Mouse (Mus musculus) heart, embryonic 12.5 days (tissue): ENCODE measurements around the gene Gpr61. TPM values are rescaled to one million over a fixed set of nuclear protein-coding genes. Genes with fewer than 3 reads are reported as not detected.

Experiments used
- ATAC-seq: fragments of 200-750 bp; cut with Nextera tagmentation; 2 replicates; pipeline ENCODE4 v1.8.0; 2017; ENCODE audit warnings: moderate TSS enrichment, moderate library complexity; ENCODE audit not compliant: insufficient number of reproducible peaks, low FRiP score
- H3K27ac ChIP-seq: fragments of 300-500 bp; sonication (generic); 2 replicates; pipeline ENCODE4 v1.5.1; 2016; ENCODE audit warnings: mild to moderate bottlenecking, moderate library complexity; ENCODE audit not compliant: poor library complexity, severe bottlenecking
- H3K27me3 ChIP-seq: fragments of 300-500 bp; sonication (generic); replicated peaks from 2 replicates; pipeline ENCODE4 v1.6.1; 2016; ENCODE audit warnings: mild to moderate bottlenecking, moderate library complexity
- H3K36me3 ChIP-seq: fragments of 300-500 bp; sonication (generic); 2 replicates; pipeline ENCODE4 v1.6.1; 2016; ENCODE audit warnings: mild to moderate bottlenecking, moderate library complexity
- H3K4me1 ChIP-seq: fragments of 300-500 bp; sonication (generic); replicated peaks from 2 replicates; pipeline ENCODE4 v1.6.1; 2016; ENCODE audit warnings: mild to moderate bottlenecking
- H3K4me2 ChIP-seq: fragments of 300-500 bp; sonication (generic); 2 replicates; pipeline ENCODE4 v1.6.1; 2016; ENCODE audit warnings: mild to moderate bottlenecking, moderate library complexity
- H3K4me3 ChIP-seq: fragments of 300-500 bp; sonication (generic); 2 replicates; pipeline ENCODE4 v1.5.1; 2016; ENCODE audit warnings: mild to moderate bottlenecking
- H3K9ac ChIP-seq: fragments of 300-500 bp; sonication (generic); 2 replicates; pipeline ENCODE4 v1.6.1; 2016; ENCODE audit warnings: mild to moderate bottlenecking, moderate library complexity
- H3K9me3 ChIP-seq: fragments of 300-500 bp; sonication (generic); replicated peaks from 2 replicates; pipeline ENCODE4 v1.6.1; 2016; ENCODE audit warnings: mild to moderate bottlenecking, moderate library complexity
- WGBS: fragments of 180-500 bp; shearing (Covaris S2); methylation state at CpG from one replicate; pipeline ENCODE4 v1.1.7; 2016; 5-methylcytosine and 5-hydroxymethylcytosine counted together
- polyA plus RNA-seq: library from polyadenylated mRNA; unstranded; fragments of >200 nt; fragmentation: Nextera tagmentation; extraction: Ambion mirVana; gene quantifications from 2 replicates; pipeline ENCODE4 v1.2.1, GENCODE M21; 2016

Gpr61 gene
- polyA plus RNA-seq, 1 experiment from 2014 or later = 0.27 TPM

GRCm38 (mm10) chr3:108174672-108175531 is 20.2 kb upstream of the Gpr61 start:
- Histone ChIP-seq H3K36me3 (no peaks in the 10 kb centered on the region), H3K4me2 (peak overlapping the region; percentile 38), H3K9ac (peak overlapping the region; percentile 56; the same call in 1 of the 2 replicates), H3K27me3 (peaks cover 18% of the 10 kb centered on the region; the same call in 1 of the 2 replicates), H3K4me3 (0 out of 2 replicates have a peak overlapping the region, but pooled peaks have one; percentile 3), H3K27ac (no peak overlapping the region), H3K9me3 (no peaks in the 10 kb centered on the region), H3K4me1 (peaks cover 10% of the 10 kb centered on the region)
- no peak for ATAC-seq
- WGBS = 21% methylated on average over 14 of the region's 14 CpGs

DNA sequence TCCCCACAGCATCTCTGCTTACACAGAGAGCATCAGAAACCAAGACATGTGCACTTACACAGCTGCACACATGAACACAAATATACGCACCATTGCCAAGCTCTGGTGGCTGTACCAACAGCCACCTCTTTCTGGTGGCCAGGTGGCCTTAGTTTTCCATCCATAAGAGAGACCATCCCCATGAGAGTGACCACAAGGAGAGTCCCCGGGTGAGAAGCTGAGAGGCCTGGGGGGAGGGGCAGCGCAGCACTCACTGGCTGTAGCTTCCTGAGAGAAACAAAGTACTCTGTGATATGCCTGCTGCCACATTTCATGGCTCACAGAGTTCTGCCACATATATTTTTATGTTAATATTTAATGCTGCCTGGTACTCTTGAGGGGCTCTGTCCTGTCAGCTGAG is 14.5 kb upstream of the Gpr61 start:
- H3K27ac ChIP-seq = no peak overlapping the region
- WGBS = 40% methylated on average over 3 of the region's 3 CpGs
- H3K4me3 ChIP-seq = no peak overlapping the region
- H3K27me3 ChIP-seq = peaks cover 21% of the 10 kb centered on the region; the same call in 1 of the 2 replicates
- no peaks in the 10 kb centered on the region for H3K36me3 ChIP-seq
- peaks cover 5% of the 10 kb centered on the region for H3K4me1 ChIP-seq
- H3K9me3 ChIP-seq = no peaks in the 10 kb centered on the region
- H3K9ac ChIP-seq = no peak overlapping the region
- H3K4me2 ChIP-seq = no peak overlapping the region
- no peak for ATAC-seq

GRCm38 (mm10) chr3:108167499-108167898 is 12.8 kb upstream of the Gpr61 start:
- ATAC-seq = no peak
- WGBS = 56% methylated on average over 14 of the region's 14 CpGs
- no peak overlapping the region for H3K4me3 ChIP-seq
- no peak overlapping the region for H3K9ac ChIP-seq
- H3K27me3 ChIP-seq = peaks cover 19% of the 10 kb centered on the region; the same call in 1 of the 2 replicates
- peaks cover 5% of the 10 kb centered on the region for H3K4me1 ChIP-seq
- H3K36me3 ChIP-seq = no peaks in the 10 kb centered on the region
- no peak overlapping the region for H3K27ac ChIP-seq
- no peaks in the 10 kb centered on the region for H3K9me3 ChIP-seq
- no peak overlapping the region for H3K4me2 ChIP-seq

DNA sequence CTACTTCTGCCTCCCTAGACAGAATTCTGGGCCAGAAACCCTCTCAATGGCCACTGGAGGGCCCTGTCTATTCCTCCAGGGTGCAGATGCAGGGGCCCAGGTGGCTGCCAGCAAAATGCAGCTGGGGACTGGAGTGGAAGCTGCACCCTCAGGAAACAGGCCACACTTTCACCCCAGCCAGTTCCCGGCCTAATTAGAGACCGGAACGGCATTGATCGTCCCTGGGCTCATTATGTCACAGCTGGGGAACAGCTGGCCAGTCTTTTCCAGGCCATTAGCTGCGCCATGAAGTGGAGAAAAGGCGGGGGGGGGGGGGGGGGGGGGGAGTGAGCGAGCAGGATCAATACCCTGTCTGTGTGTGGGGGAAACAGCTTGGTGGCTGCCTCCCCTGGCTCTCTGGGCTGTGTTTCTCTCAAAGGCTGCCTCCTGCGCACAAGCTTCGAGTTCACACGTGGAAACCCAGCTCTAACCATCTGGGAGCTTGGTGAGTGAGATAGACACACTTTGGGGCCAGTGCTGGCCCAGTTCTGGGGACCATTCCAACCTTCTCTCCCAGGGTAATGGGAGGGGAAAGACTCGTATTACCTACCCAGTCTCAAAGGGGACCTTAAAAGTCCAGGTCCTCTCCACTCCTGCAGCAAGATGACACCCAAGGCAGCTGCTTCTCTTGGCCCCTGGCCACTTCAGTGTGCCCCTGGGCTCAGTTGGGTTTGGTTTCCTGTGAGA is 12.0 kb upstream of the Gpr61 start:
- Histone ChIP-seq H3K27ac (no peak overlapping the region), H3K4me1 (peaks cover 5% of the 10 kb centered on the region), H3K36me3 (no peaks in the 10 kb centered on the region), H3K9me3 (no peaks in the 10 kb centered on the region), H3K4me2 (no peak overlapping the region), H3K4me3 (no peak overlapping the region), H3K9ac (0 out of 2 replicates have a peak overlapping the region, but pooled peaks have one; percentile 25), H3K27me3 (peaks cover 19% of the 10 kb centered on the region; the same call in 1 of the 2 replicates)
- 28% methylated on average over 10 of the region's 11 CpGs for WGBS
- no peak for ATAC-seq

- H3K4me2 ChIP-seq = no peak overlapping the region
- H3K4me3 ChIP-seq = no peak overlapping the region
- H3K27ac ChIP-seq = no peak overlapping the region
- WGBS = 55% methylated on average over 10 of the region's 10 CpGs
- no peak for ATAC-seq
- no peaks in the 10 kb centered on the region for H3K36me3 ChIP-seq
- H3K27me3 ChIP-seq = peaks cover 19% of the 10 kb centered on the region; the same call in 1 of the 2 replicates
- no peaks in the 10 kb centered on the region for H3K9me3 ChIP-seq
- H3K4me1 ChIP-seq = peaks cover 5% of the 10 kb centered on the region
- H3K9ac ChIP-seq = 0 out of 2 replicates have a peak overlapping the region, but pooled peaks have one; percentile 25
Observed at GRCm38 (mm10) chr3:108165532-108166315, 11.0 kb upstream of the Gpr61 start.

DNA sequence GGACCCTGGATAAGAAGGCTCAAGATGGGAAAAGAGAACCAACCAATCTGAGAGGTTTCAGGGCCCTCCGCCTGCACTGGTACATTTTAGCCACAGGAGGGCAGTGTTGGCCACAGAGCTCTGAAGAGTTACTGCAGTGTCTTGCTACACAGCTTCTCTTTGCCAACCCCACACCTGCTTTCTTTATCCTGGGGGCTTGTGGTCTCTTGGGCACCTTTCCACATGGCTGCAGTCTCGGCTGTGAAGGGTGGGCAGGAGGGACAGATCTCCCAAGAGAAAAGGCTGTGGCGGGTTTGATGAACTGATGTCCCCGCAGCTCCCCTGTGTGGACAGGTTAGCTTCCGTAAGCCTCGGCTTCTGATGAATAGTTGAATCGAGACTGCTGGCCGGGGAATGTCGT is 10.1 kb upstream of the Gpr61 start:
- Histone ChIP-seq H3K36me3 (no peaks in the 10 kb centered on the region), H3K27me3 (peaks cover 19% of the 10 kb centered on the region; the same call in 1 of the 2 replicates), H3K9me3 (no peaks in the 10 kb centered on the region), H3K27ac (no peak overlapping the region), H3K4me2 (peak overlapping the region; percentile 26; the same call in 1 of the 2 replicates), H3K9ac (no peak overlapping the region), H3K4me3 (no peak overlapping the region), H3K4me1 (peaks cover 7% of the 10 kb centered on the region)
- 0 out of 2 replicates have a peak, but pooled peaks have one; percentile 46 for ATAC-seq
- WGBS = 30% methylated on average over 9 of the region's 9 CpGs

- H3K27ac ChIP-seq = no peak overlapping the region
- no peak overlapping the region for H3K4me2 ChIP-seq
- no peak overlapping the region for H3K4me3 ChIP-seq
- H3K27me3 ChIP-seq = peaks cover 19% of the 10 kb centered on the region; the same call in 1 of the 2 replicates
- H3K4me1 ChIP-seq = peaks cover 14% of the 10 kb centered on the region
- H3K9ac ChIP-seq = no peak overlapping the region
- H3K9me3 ChIP-seq = no peaks in the 10 kb centered on the region
- H3K36me3 ChIP-seq = no peaks in the 10 kb centered on the region
- no peak for ATAC-seq
- WGBS = 55% methylated on average over 5 of the region's 5 CpGs
Observed at GRCm38 (mm10) chr3:108164091-108164490, 9.4 kb upstream of the Gpr61 start.

DNA sequence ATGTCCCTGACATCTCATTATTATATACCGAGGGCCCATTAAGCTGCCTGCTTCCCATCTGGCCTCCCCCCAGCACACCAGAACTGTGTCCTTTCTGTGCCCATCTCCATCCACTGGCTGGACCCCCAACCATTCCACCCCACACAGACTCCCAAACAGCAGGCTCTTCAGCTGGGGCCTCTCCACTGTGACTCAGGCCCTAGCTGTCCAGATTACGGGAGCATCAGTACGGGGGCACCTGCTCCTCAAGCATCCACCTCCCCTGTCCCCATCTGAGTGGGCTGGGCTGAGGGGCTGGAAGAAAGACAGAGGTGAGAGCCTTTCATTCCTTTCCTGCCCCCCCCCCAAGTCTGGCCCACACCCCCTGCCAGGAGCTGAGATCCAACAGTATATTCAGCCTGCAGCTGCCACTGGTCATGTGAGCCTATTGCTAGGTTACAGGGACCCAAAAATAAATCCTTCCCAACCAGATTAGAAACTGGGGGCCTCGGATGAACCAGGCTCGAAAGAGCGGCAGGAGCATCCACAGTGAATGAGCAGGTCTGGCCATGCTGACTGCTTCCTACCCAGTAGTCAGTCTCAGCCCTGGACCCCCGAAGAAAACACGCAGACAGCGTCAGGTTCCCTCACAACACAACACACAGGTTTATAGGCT is 3.8 kb upstream of the Gpr61 start:
- H3K9ac ChIP-seq = peak overlapping the region; percentile 35; the same call in 1 of the 2 replicates
- H3K27ac ChIP-seq = peak overlapping the region; percentile 66
- 37% methylated on average over 9 of the region's 9 CpGs for whole genome bisulfite sequencing

DNA sequence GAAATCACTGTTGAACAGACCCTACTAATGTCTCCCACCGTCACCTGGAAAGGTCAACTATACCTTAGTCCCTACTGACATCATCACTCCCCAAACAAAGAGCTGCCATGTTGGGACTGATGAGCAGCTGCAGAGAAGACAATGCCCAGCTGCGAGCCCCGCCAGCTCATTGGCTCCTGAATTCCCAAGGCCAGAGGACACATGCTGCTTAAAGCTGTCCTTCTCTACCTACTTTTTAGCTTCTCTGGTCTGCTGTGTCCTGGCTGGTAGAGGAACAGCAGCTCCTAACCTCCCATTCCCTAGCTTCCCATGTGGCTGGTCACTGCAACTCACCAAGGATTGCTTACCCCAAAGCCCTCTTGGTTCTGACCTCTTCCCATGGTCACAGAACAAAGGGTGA is 2.4 kb downstream of the Gpr61 start:
- Histone ChIP-seq H3K9me3 (no peaks in the 10 kb centered on the region), H3K27ac (no peak overlapping the region), H3K36me3 (no peaks in the 10 kb centered on the region), H3K4me3 (no peak overlapping the region), H3K9ac (no peak overlapping the region), H3K4me2 (no peak overlapping the region), H3K27me3 (no peaks in the 10 kb centered on the region), H3K4me1 (peaks cover 9% of the 10 kb centered on the region; the same call in 1 of the 2 replicates)
- WGBS = 90% methylated on average over 3 of the region's 3 CpGs
- no peak for ATAC-seq

More for the DNA sequence above, 3.8 kb upstream of the Gpr61 start:
- Histone ChIP-seq H3K4me1 (peaks cover 29% of the 10 kb centered on the region), H3K4me3 (no peak overlapping the region), H3K27me3 (no peaks in the 10 kb centered on the region), H3K36me3 (no peaks in the 10 kb centered on the region), H3K4me2 (peak overlapping the region; percentile 59), H3K9me3 (no peaks in the 10 kb centered on the region)
- ATAC-seq = peak; percentile 69
